Mouse (Mus musculus) mouse trophoblast stem cell (cell line): ENCODE data around the gene Cyb5r3.

Source experiments
- in situ Hi-C, 2 experiments: fragments of 300-500 bp; cut with MseI, MboI; formaldehyde crosslinking; loops; 2 replicates in 1 of 2; 3 replicates in 1 of 2; pipeline ENCODE4 v1.15.1; 2025

Cyb5r3 gene

GRCm38 (mm10) chr15:83169772-83170722 is 2.3 kb downstream of the Cyb5r3 start:
- in situ Hi-C loops, result no loop called here

DNA sequence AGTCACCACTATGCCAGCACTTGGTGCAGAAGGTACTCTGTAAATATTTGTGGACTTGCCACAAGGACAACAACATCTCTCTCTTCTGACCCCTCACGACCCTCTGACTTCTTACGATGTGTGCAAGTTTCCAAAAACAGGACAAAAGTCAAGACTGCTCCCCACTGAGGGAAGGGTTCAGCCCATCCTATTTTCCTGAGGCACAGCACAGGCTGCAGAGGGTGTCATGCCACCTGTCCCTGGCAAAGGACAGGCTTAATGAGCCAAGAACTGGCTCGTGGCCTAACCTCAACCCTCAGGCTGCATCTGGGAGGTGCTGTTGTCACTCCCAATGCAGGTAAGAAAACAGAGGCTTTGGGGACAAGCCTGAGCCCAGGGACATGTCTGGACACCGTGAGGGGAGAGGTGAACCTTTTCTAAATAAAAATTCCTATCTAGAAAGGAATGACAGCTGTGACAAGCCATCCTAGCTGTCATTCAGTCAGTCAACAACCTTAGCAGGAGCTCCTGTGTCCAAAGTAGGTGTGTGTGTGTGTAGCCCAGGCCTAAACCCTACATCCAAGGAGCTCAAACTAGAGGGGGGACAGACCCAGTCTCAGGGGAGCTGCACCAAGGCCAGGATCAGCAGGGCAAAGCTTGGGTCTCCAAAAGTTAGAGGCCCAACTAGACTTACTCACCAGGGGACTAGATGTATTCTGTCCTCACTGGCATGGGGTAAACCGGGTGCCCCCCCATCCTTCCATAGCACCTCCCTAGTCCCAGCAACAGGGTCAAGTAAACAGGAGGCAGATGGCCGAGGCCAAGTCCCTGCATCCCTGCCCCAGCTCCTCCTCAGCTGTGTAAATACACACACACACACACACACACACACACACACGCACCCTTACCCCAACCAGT is 3.3 kb downstream of the Cyb5r3 start:
- in situ Hi-C loops, result no loop called here

DNA sequence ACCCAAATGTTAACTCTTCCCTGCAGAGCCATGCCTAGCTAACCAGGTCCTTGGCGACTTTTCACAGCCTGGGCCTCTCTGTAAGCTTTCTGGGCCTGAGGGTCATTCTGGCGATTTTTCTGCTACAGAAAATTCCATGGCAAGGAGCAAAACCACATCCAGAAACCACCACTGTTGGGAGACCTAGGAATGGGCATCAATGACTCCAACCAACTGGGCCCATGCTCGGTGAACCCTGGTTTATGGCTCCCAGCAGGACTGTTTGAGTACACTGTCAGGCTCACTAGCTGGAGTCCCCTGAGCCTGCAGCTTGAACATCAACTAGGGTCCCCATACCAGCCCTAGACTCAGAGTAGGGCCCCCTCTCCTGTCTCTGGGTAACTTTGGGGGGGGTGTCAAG is 4.1 kb downstream of the Cyb5r3 start:
- in situ Hi-C loops, result no loop called here

DNA sequence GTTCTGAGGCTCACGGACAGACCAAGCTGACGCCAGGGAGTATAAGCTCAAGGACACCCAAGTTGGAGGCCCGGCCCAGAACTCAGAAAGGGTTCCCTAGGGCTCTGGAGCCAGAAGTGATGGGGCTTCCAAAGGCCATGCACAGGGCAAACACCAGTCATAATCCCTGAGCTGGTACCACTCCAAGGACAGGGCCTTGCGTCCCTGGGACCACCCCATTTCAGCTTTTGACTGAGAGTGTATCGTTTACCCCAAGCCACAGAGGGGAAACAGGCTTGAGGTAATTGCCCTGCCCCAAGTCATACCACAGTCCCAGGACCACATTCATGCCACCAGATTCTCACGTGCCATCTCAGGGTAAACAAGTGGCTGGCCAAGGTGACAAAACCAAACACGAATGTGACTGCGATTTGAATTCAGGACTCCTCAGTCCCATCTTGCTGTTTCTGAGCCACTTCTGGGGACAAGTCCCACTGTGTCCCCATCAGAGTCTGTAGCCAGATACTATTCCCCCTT is 4.8 kb downstream of the Cyb5r3 start:
- in situ Hi-C loops, result no loop called here

DNA sequence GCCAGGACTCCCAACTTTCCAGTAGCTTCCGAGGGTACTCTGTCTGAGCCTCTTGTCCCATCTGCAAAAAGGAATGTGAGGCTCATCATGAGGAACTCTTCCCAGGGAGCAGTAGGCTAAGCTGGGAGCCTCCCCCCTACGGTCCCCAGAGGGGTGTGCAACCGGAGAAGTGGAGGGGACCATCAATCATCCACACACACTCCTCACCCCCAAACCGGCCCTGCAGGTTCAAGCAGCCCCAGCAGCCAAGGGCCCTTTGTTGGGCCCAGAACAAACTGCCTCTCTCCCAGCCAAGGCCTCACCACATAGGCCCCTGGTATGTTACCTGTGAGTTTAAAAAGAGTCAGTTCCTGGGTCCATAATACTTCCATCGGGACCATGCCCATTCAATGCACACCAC is 5.3 kb downstream of the Cyb5r3 start:
- in situ Hi-C loops, result no loop called here

- in situ Hi-C loops, result no loop called here
Measured at GRCm38 (mm10) chr15:83166642-83167041, 5.8 kb downstream of the Cyb5r3 start.

- in situ Hi-C loops, result no loop called here
Measured at GRCm38 (mm10) chr15:83165526-83166315, 6.7 kb downstream of the Cyb5r3 start.

DNA sequence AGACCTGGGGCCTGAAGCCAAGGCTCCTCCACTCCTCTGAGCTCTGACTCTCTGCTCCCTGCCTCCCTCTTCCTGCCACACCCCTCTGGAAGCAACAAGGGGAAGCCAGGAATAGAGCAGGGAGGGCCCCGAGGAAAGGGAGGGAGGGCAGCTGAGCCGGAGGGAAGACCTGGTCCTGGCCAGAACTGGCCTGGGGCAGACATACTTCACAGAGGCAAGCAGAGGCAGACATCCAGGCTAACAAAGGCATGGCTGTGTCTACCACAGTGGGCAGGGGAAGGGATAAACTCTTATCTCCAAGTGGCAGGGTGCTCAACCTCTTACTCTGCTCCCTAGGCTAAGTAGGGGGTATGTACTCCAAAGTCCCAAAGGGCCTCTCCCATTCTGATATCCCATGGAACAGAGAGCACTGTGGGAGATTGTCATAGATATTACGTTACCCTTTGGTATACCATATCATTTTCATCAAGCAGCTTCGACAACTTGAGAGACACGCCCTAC is 7.4 kb downstream of the Cyb5r3 start:
- in situ Hi-C loops, result no loop called here

DNA sequence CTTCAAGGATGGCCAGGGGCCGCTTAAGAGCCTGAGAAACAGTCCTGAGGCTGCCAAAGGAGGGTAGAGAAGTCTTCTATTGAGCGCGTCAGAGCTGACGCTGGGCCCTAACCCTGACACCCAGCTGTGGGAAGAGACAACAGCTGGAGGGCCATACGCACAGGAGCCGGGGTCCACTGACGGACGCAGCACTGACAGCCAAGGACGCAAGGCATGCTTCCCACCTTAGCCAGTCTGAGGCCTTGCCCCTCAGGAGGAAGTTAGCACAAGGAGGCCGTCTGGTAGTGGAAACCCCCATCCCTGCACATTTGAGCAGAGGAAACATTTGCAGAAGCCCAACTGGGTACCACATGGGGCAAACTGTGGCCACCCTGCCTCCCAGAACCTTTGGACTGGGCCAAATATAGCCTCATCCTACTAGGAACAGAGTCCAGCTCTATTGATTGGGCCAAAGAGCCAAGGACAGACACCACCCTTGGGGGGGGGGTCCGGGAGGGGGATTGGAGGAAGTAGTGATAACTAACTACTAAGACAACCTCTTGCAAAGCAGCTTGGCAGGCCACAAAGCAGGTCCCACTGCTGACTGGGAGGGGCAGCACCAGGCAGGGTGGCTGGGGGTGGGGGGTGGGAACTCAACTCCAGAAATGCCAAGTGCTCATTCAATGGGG is 9.4 kb downstream of the Cyb5r3 start:
- in situ Hi-C loops, result no loop called here

DNA sequence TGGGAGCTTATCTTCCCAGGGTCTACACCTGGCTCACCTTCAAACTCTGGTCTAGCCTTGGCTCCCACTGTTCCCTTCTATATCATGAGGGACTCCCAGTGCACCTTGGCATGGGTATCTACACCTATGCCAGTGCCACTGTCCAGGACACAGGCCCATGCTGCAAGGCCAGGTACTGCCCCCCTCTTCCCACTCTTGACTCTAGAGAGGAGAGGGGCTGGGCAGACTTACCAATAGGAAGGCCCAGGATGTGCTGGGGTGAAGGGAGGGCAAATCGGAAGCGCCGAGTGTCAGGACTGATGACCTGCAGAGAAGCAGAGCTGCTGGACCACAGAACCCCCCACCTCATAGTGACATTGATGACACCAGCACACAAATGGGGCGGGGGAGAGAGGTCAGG is 10.4 kb downstream of the Cyb5r3 start:
- in situ Hi-C loops, result no loop called here

GRCm38 (mm10) chr15:83161062-83161748 is 11.2 kb downstream of the Cyb5r3 start:
- in situ Hi-C loops, result no loop called here

- in situ Hi-C loops, result no loop called here
Measured at GRCm38 (mm10) chr15:83160561-83160960, 11.8 kb downstream of the Cyb5r3 start.

GRCm38 (mm10) chr15:83159823-83160222 is 12.6 kb downstream of the Cyb5r3 start:
- in situ Hi-C loops, result loop anchor here in 1 of 2 experiments (5.0 kb wide), 1 partner anchor 47 kb away; no protein-coding TSS in a partner anchor

- in situ Hi-C loops, result loop anchor here in 1 of 2 experiments (5.0 kb wide), 1 partner anchor 49 kb away; no protein-coding TSS in a partner anchor
Measured at GRCm38 (mm10) chr15:83158587-83159160, 13.7 kb downstream of the Cyb5r3 start.

DNA sequence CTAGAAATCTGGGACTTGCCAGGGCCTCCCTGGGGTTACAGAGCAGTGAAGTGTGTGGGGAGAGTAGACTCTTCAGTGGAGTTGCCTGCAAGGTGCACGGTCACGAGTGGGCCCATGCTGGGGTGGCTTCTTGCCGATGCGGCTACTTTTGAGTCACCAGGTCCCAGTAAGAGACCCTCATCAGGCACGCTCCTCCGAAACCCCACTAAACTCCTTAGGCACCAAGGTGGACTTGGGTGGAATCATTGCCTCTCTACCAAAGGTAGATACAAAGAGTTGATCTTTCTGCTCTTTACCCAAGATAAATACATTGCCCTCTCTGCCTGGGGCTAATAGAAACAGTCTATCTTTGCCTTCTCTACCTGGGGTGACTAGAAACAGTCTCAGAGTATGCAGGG is 14.7 kb downstream of the Cyb5r3 start:
- in situ Hi-C loops, result loop anchor here in 1 of 2 experiments (5.0 kb wide), 1 partner anchor 50 kb away; no protein-coding TSS in a partner anchor

GRCm38 (mm10) chr15:83156929-83157666 is 15.3 kb downstream of the Cyb5r3 start:
- in situ Hi-C loops, result loop anchor here in 1 of 2 experiments (5.0 kb wide), 1 partner anchor 50 kb away; no protein-coding TSS in a partner anchor

GRCm38 (mm10) chr15:83155672-83156419 is 16.5 kb downstream of the Cyb5r3 start:
- in situ Hi-C loops, result loop anchor here in 1 of 2 experiments (5.0 kb wide), 1 partner anchor 51 kb away; no protein-coding TSS in a partner anchor

DNA sequence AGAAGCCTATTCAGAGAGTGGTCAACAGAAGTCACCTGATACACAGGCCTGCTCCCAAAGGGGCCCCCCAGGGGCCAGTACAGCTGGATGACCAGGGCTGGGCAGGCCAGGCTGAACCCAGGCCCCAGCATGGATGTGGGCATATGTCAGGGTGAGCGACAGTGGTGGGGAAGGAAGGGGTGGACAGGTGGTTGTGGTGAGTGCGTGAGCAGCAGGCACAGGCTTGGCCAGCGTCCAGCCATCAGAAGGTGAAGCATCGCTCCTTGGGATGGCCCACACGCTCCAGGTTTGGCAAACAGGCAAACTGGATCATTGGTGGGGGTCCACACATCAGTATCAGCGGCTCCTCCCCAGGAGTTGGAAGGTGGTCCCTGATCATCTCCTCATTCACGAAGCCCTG is 18.1 kb downstream of the Cyb5r3 start:
- in situ Hi-C loops, result no loop called here
